ENCODE assay signal across 11 mouse cellular contexts in the genomic region with DNA sequence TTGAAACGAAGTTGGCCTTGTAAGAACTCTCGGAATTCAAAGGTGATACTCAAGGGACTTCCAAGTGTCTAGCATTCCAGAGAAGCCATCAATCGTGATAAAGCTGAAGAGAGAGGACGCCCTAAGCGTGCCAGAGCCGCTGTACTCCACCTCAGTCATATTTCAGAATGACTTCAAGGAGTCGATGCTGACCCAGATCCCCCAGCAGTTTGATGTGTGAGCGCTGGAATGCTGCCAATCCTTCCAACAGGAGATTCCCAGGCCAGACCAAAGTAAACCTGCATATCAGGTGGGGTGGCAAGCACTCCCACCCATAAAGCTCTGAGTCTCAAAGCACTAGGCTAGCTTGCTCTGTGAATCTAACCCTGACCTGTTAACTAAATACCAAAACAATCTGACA.
DNase-seq lines count a peak whose midpoint lies in the region; ATAC-seq and TF ChIP-seq lines count a peak whose summit lies in the region.
"Had no signal": no experiment of that assay in that cellular context is flagged by ENCODE, and none has a peak within 500 bp of the region (broad histone marks: within the 10 kb centered on the region; RNA-seq: fewer than 3 reads in every experiment).

No protein-coding gene starts in this region.

- no peak overlapping the region for H3K4me2 ChIP-seq in heart, embryonic 13.5 days
- H3K4me2 ChIP-seq in midbrain, embryonic 12.5 days (replicated peaks): no peak overlapping the region
- H3K4me2 ChIP-seq in midbrain, postnatal 0 days (ENCODE audit: low read depth, low read length, poor library complexity, severe bottlenecking): no peak overlapping the region
- H3K4me2 ChIP-seq in embryonic facial prominence, embryonic 14.5 days (ENCODE audit: low read depth, low read length): no peak overlapping the region

- no peak overlapping the region for H3K9ac ChIP-seq in heart, embryonic 13.5 days
- H3K9ac ChIP-seq in midbrain, embryonic 12.5 days (replicated peaks): no peak overlapping the region
- H3K9ac ChIP-seq in midbrain, postnatal 0 days (replicated peaks; ENCODE audit: low read length, poor library complexity, severe bottlenecking): no peak overlapping the region
- H3K9ac ChIP-seq in embryonic facial prominence, embryonic 14.5 days (ENCODE audit: low read depth, low read length): no peak overlapping the region

- no peak for TF ChIP-seq CTCF in midbrain, postnatal 0 days (IDR thresholded peaks at IDR 0.05)

- no peak overlapping the region for H3K4me3 ChIP-seq in heart, embryonic 13.5 days
- H3K4me3 ChIP-seq in midbrain, embryonic 12.5 days: no peak overlapping the region
- H3K4me3 ChIP-seq in midbrain, postnatal 0 days (ENCODE audit: low read depth, low read length): no peak overlapping the region
- H3K4me3 ChIP-seq in embryonic facial prominence, embryonic 14.5 days (ENCODE audit: low read depth, low read length): no peak overlapping the region

- H3K27ac ChIP-seq in heart, embryonic 13.5 days (replicated peaks): peak overlapping the region; percentile 54
- 0 out of 2 replicates have a peak overlapping the region, but pooled peaks have one; percentile 0 for H3K27ac ChIP-seq in midbrain, embryonic 12.5 days (replicated peaks)
- H3K27ac ChIP-seq in midbrain, postnatal 0 days (ENCODE audit: low read depth, low read length): no peak overlapping the region
- no peak overlapping the region for H3K27ac ChIP-seq in embryonic facial prominence, embryonic 14.5 days (replicated peaks; ENCODE audit: low read depth, low read length)
- H3K27ac ChIP-seq: macrophage had no signal

- H3K4me1 ChIP-seq in heart, embryonic 13.5 days: peaks cover 64% of the 10 kb centered on the region
- peaks cover 36% of the 10 kb centered on the region for H3K4me1 ChIP-seq in midbrain, embryonic 12.5 days
- 0 out of 2 replicates have a peak, but pooled peaks cover 7% of the 10 kb centered on the region for H3K4me1 ChIP-seq in midbrain, postnatal 0 days (ENCODE audit: insufficient read depth, low read length)
- H3K4me1 ChIP-seq in embryonic facial prominence, embryonic 14.5 days (ENCODE audit: control insufficient read depth, insufficient read depth, low read length): peaks cover 10% of the 10 kb centered on the region

- 28% methylated on average over 8 of the region's 8 CpGs for WGBS in heart, embryonic 13.5 days
- 67% methylated on average over 8 of the region's 8 CpGs for WGBS in midbrain, embryonic 12.5 days
- WGBS in midbrain, postnatal 0 days: 49% methylated on average over 8 of the region's 8 CpGs
- 58% methylated on average over 8 of the region's 8 CpGs for WGBS in embryonic facial prominence, embryonic 14.5 days

- no peaks in the 10 kb centered on the region for H3K36me3 ChIP-seq in heart, embryonic 13.5 days
- H3K36me3 ChIP-seq in midbrain, embryonic 12.5 days: no peaks in the 10 kb centered on the region
- no peaks in the 10 kb centered on the region for H3K36me3 ChIP-seq in midbrain, postnatal 0 days (ENCODE audit: insufficient read depth, low read length)
- no peaks in the 10 kb centered on the region for H3K36me3 ChIP-seq in embryonic facial prominence, embryonic 14.5 days (ENCODE audit: control insufficient read depth, insufficient read depth, low read length)

- no peaks in the 10 kb centered on the region for H3K27me3 ChIP-seq in heart, embryonic 13.5 days (replicated peaks)
- H3K27me3 ChIP-seq in midbrain, embryonic 12.5 days: no peaks in the 10 kb centered on the region
- H3K27me3 ChIP-seq in midbrain, postnatal 0 days (ENCODE audit: insufficient read depth, low read length): no peaks in the 10 kb centered on the region
- H3K27me3 ChIP-seq in embryonic facial prominence, embryonic 14.5 days (replicated peaks; ENCODE audit: control insufficient read depth, insufficient read depth, low read length): no peaks in the 10 kb centered on the region

- H3K9me3 ChIP-seq in heart, embryonic 13.5 days: no peaks in the 10 kb centered on the region
- H3K9me3 ChIP-seq in midbrain, embryonic 12.5 days: no peaks in the 10 kb centered on the region
- no peaks in the 10 kb centered on the region for H3K9me3 ChIP-seq in midbrain, postnatal 0 days (ENCODE audit: low read length)
- no peaks in the 10 kb centered on the region for H3K9me3 ChIP-seq in embryonic facial prominence, embryonic 14.5 days (ENCODE audit: control insufficient read depth, low read length)

- no peak for DNase-seq in heart, adult 9 months (ENCODE audit: low spot score in 2 of 2)
- DNase-seq in midbrain, postnatal 0 days (ENCODE audit: low spot score): no peak
- DNase-seq in embryonic facial prominence, embryonic 14.5 days (ENCODE audit: low spot score): peak; percentile 42
- peak; percentile 49 for DNase-seq in retina, embryonic 14.5 days (ENCODE audit: low spot score)
- no peak for DNase-seq in c-Kit-positive CD71-positive TER-119-positive erythroid progenitor cells, embryonic 14.5 days (ENCODE audit: low spot score)
- DNase-seq in heart, adult 11 months: no peak
- DNase-seq: heart, postnatal 10 days; thymus, postnatal 14 days had no signal

- ATAC-seq in heart, embryonic 13.5 days (ENCODE audit: extremely low read depth, insufficient number of reproducible peaks, low FRiP score, low TSS enrichment): no peak
- ATAC-seq in midbrain, embryonic 12.5 days (ENCODE audit: low FRiP score, low read depth): no peak
- ATAC-seq in midbrain, postnatal 0 days (ENCODE audit: low FRiP score): no peak
- ATAC-seq in embryonic facial prominence, embryonic 14.5 days (ENCODE audit: low read depth): no peak

Comparison
In these comparisons a context has a peak if more than half of its experiments do, and no peak if none do; other contexts are left out.
1. H3K27ac ChIP-seq: peak in heart, embryonic 13.5 days (single experiment) and midbrain, embryonic 12.5 days (single experiment); none in midbrain, postnatal 0 days (single experiment) and embryonic facial prominence, embryonic 14.5 days (single experiment).
2. DNase-seq: peak in embryonic facial prominence, embryonic 14.5 days (single experiment) and retina, embryonic 14.5 days (single experiment); none in heart, adult 9 months (0 of 2), midbrain, postnatal 0 days (single experiment), c-Kit-positive CD71-positive TER-119-positive erythroid progenitor cells, embryonic 14.5 days (single experiment) and heart, adult 11 months (single experiment).